Comparison of ENCODE assay signal across 17 mouse cellular contexts in the genomic region with DNA sequence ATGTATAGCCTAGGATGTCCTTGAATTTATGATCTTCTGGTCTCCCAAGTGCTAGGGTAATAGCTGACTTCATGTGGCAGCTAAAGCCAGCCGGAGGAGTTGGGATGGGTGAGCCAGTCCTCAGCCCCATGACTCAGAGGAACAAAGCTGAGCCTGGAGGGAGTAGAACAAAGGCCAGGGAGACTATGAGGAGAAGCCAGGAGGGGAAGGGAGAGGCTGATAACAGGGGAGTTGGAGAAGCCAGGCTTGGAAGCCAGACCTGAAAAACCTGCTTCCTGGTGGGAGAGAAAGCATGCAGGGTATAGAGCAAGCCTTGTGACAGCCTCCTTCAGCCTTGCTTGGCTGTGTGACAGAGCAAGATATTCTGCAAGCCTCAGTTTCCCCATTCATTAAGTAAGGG. TPM values are rescaled to one million over a fixed set of nuclear protein-coding genes. Genes with fewer than 3 reads are reported as not detected.
DNase-seq lines count a peak whose midpoint lies in the region; ATAC-seq and TF ChIP-seq lines count a peak whose summit lies in the region.
"Had no signal": no experiment of that assay in that cellular context is flagged by ENCODE, and none has a peak within 500 bp of the region (broad histone marks: within the 10 kb centered on the region; RNA-seq: fewer than 3 reads in every experiment).

No protein-coding gene starts in this region.

- H3K36me3 ChIP-seq in intestine, postnatal 0 days (ENCODE audit: control insufficient read depth, insufficient read depth): no peaks in the 10 kb centered on the region
- H3K36me3 ChIP-seq: neural tube, embryonic 12.5 days had no signal

- WGBS in intestine, postnatal 0 days: 28% methylated on average over 1 of the region's 1 CpGs

- ATAC-seq in intestine, postnatal 0 days: peak; percentile 59
- no peak for ATAC-seq in frontal cortex, adult (ENCODE audit: low TSS enrichment)
- ATAC-seq: forebrain, embryonic 14.5 days; hindbrain, embryonic 16.5 days had no signal

- TF ChIP-seq CTCF in intestine, postnatal 0 days (IDR thresholded peaks at IDR 0.05; ENCODE audit: low read depth): no peak

- no peak overlapping the region for H3K4me2 ChIP-seq in intestine, postnatal 0 days (replicated peaks; ENCODE audit: low read depth)
- H3K4me2 ChIP-seq: neural tube, embryonic 12.5 days had no signal

- no peak overlapping the region for H3K9ac ChIP-seq in intestine, postnatal 0 days (ENCODE audit: low read depth, low read length)
- H3K9ac ChIP-seq: neural tube, embryonic 12.5 days had no signal

- no peak overlapping the region for H3K27ac ChIP-seq in intestine, postnatal 0 days (ENCODE audit: low read depth, low read length)
- H3K27ac ChIP-seq: gastrocnemius, adult 2 months; kidney, postnatal 0 days; neural tube, embryonic 12.5 days had no signal

- no peaks in the 10 kb centered on the region for H3K9me3 ChIP-seq in intestine, postnatal 0 days (ENCODE audit: control insufficient read depth)
- H3K9me3 ChIP-seq: neural tube, embryonic 12.5 days had no signal

- peaks cover 10% of the 10 kb centered on the region for H3K27me3 ChIP-seq in intestine, postnatal 0 days (replicated peaks; ENCODE audit: control insufficient read depth, insufficient read depth, low read length)

- peak; percentile 55 for DNase-seq in cerebellum, adult 9-11 months
- DNase-seq in cerebellum, adult 8-10 months: no peak
- peak; percentile 56 for DNase-seq in 3T3-L1 (ENCODE audit: low read depth, low spot score)
- DNase-seq in R1 (ENCODE audit: low read depth, low spot score): peak; percentile 62
- DNase-seq in yolk sac, embryonic 10.5 days (ENCODE audit: low spot score): no peak
- DNase-seq in testis, postnatal 14 days (ENCODE audit: low spot score): no peak
- DNase-seq: cerebellum, adult 11 months; gastrocnemius, adult 2 months; heart, postnatal 14 days; lung, postnatal 10 days; right cerebral cortex, postnatal 25 days had no signal

- no peak overlapping the region for H3K4me3 ChIP-seq in intestine, postnatal 0 days (ENCODE audit: low read depth, low read length)
- H3K4me3 ChIP-seq: gastrocnemius, adult 2 months; neural tube, embryonic 12.5 days had no signal

- peaks cover 4% of the 10 kb centered on the region; the same call in 1 of the 2 replicates for H3K4me1 ChIP-seq in intestine, postnatal 0 days (replicated peaks; ENCODE audit: control insufficient read depth, insufficient read depth, low read length)

RNA-seq across cellular contexts. Expression of a gene that starts 3.9 kb away (rescaled TPM):
- 436 and 450 TPM in 2 replicates for polyA plus RNA-seq in intestine, postnatal 0 days (2015; fragmentation: Nextera tagmentation; extraction: Ambion mirVana)

RNA-seq across cellular contexts. Expression of a gene that starts 4.5 kb away (rescaled TPM):
- 6.8 and 10.4 TPM in 2 replicates for polyA plus RNA-seq in intestine, postnatal 0 days (2015; fragmentation: Nextera tagmentation; extraction: Ambion mirVana)

RNA-seq across cellular contexts. Expression of a gene that starts 37.3 kb away (rescaled TPM):
- 12.6 and 13.6 TPM in 2 replicates for polyA plus RNA-seq in intestine, postnatal 0 days (2015; fragmentation: Nextera tagmentation; extraction: Ambion mirVana)

Comparison
In these comparisons a context has a peak if more than half of its experiments do, and no peak if none do; other contexts are left out.
1. DNase-seq: peak in cerebellum, adult 9-11 months (single experiment), 3T3-L1 (single experiment) and R1 (single experiment); none in cerebellum, adult 8-10 months (single experiment), yolk sac, embryonic 10.5 days (single experiment) and testis, postnatal 14 days (single experiment).